Mouse (Mus musculus) embryonic facial prominence, embryonic 15.5 days (tissue): ENCODE data around the gene Cog7. TPM values are rescaled to one million over a fixed set of nuclear protein-coding genes. Genes with fewer than 3 reads are reported as not detected.

Source experiments
- ATAC-seq: fragments of 200-750 bp; cut with Nextera tagmentation; 2 replicates; pipeline ENCODE4 v1.8.0; 2017; ENCODE audit warnings: low read depth, moderate TSS enrichment; ENCODE audit not compliant: insufficient number of reproducible peaks, low FRiP score, low TSS enrichment
- H3K27ac ChIP-seq: fragments of 300-500 bp; sonication (generic); replicated peaks from 2 replicates; pipeline ENCODE4 v1.5.1; 2015; ENCODE audit warnings: mild to moderate bottlenecking, inconsistent platforms
- H3K27me3 ChIP-seq: fragments of 300-500 bp; sonication (generic); 2 replicates; pipeline ENCODE4 v1.6.1; 2015; ENCODE audit warnings: inconsistent platforms
- H3K36me3 ChIP-seq: fragments of 300-500 bp; sonication (generic); 2 replicates; pipeline ENCODE4 v1.6.1; 2015; ENCODE audit warnings: mild to moderate bottlenecking, inconsistent platforms
- H3K4me1 ChIP-seq: fragments of 300-500 bp; sonication (generic); 2 replicates; pipeline ENCODE4 v1.6.1; 2015; ENCODE audit warnings: inconsistent platforms
- H3K4me2 ChIP-seq: fragments of 300-500 bp; sonication (generic); replicated peaks from 2 replicates; pipeline ENCODE4 v1.6.1; 2015; ENCODE audit warnings: mild to moderate bottlenecking, inconsistent platforms
- H3K4me3 ChIP-seq: fragments of 300-500 bp; sonication (generic); replicated peaks from 2 replicates; pipeline ENCODE4 v1.5.1; 2015; ENCODE audit warnings: mild to moderate bottlenecking, inconsistent platforms
- H3K9ac ChIP-seq: fragments of 300-500 bp; sonication (generic); 2 replicates; pipeline ENCODE4 v1.6.1; 2015; ENCODE audit warnings: inconsistent platforms
- H3K9me3 ChIP-seq: fragments of 300-500 bp; sonication (generic); replicated peaks from 2 replicates; pipeline ENCODE4 v1.6.1; 2016; ENCODE audit warnings: inconsistent platforms
- WGBS: fragments of 180-500 bp; shearing (Covaris S2); methylation state at CpG from one replicate; pipeline ENCODE4 v1.1.7; 2015; 5-methylcytosine and 5-hydroxymethylcytosine counted together
- polyA plus RNA-seq: library from polyadenylated mRNA; unstranded; fragments of >200 nt; fragmentation: Nextera tagmentation; extraction: Ambion mirVana; gene quantifications from 2 replicates; pipeline ENCODE4 v1.2.1, GENCODE M21; 2015

Gene Cog7
- polyA plus RNA-seq, 1 experiment from 2014 or later: 24.4 TPM

DNA sequence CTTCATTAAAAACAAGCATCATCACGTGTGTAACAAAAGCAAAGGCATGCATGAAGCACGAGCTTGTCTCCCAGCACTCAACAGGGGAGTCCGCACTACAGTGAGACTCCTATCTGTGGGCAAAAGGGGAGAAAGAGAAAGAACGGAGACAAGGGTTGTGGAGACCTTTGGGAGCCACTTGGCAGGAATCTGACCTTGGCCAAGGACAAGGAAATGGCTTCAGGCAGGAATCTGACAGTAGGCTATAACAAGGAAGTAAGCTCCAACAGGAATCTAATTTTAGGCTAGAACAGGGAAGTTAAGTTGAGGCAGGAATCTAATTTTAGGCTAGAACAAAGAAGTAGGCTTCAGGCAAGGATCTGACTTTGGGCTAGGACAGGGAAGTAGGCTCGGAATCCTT is 14.4 kb upstream of the Cog7 start:
- no peaks in the 10 kb centered on the region for H3K4me1 ChIP-seq
- H3K27me3 ChIP-seq: no peaks in the 10 kb centered on the region
- WGBS: 86% methylated on average over 5 of the region's 5 CpGs

DNA sequence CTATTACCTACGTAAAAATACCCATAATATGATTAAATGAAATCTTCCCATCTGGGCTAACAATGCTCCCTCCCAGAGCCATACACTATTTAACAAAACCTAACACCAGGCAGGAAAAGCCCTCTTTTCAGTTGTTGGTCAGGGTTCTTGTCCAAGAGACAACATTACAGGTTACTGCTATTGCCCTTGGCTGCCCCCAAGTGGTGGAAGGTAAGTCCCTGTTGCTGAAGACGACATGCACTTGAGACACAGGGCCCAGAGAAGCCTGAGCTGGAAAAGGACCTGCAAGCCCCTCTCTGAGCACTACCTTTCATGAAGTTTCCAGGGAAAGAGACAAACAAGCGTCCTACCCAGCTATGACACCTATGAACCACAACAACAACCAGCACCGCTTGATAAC is 6.5 kb downstream of the Cog7 start:
- Histone ChIP-seq H3K9me3 (no peaks in the 10 kb centered on the region), H3K4me3 (no peak overlapping the region), H3K36me3 (peaks cover 34% of the 10 kb centered on the region), H3K4me2 (no peak overlapping the region), H3K27me3 (no peaks in the 10 kb centered on the region), H3K27ac (no peak overlapping the region), H3K4me1 (no peaks in the 10 kb centered on the region), H3K9ac (no peak overlapping the region)
- WGBS: 54% methylated on average over 4 of the region's 4 CpGs
- no peak for ATAC-seq

More for the DNA sequence above, 14.4 kb upstream of the Cog7 start:
- Histone ChIP-seq H3K4me3 (no peak overlapping the region), H3K9ac (no peak overlapping the region), H3K9me3 (no peaks in the 10 kb centered on the region), H3K36me3 (peaks cover 85% of the 10 kb centered on the region), H3K4me2 (no peak overlapping the region), H3K27ac (no peak overlapping the region)
- no peak for ATAC-seq

DNA sequence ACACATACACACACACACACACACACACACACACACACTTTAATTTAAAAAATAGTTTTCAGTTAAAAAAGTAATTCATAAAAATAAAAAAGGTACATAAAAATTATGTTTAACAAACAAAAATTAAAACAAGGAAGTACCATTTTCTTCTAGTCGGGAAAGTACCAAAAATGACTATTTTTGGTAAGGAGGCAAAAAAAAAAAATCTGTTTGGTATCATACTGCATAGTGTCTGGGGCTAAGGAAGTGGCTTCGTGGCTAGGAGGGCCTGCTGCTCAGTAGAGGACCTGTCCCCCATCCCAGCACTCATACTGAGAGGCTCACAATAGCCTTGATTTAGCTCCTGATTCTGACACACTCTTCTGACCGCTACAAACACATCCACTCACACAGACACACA is 9.8 kb downstream of the Cog7 start:
- Histone ChIP-seq H3K27me3 (no peaks in the 10 kb centered on the region), H3K4me1 (no peaks in the 10 kb centered on the region), H3K27ac (no peak overlapping the region), H3K9ac (no peak overlapping the region), H3K4me2 (no peak overlapping the region), H3K36me3 (peaks cover 28% of the 10 kb centered on the region), H3K9me3 (no peaks in the 10 kb centered on the region), H3K4me3 (no peak overlapping the region)
- ATAC-seq: no peak
- WGBS: 75% methylated on average over 3 of the region's 3 CpGs

DNA sequence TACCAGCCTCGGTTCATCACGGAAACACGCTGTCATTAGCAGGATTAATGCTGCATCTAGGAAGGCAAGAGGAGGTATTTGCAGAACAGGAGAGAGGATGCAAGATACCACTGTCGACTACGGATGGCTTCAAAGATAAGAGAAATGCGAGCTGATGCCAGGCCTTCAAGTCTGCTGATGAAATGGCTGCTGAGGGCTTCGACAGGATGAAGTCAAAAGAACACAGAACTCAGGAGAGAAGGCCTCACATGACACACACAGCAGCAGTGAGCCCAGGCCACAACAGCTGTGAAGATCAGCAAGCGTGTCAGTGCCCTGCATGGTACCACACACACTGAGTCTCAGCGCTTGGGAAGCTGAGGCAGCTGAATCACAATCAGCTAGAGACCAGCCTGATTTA is 11.3 kb downstream of the Cog7 start:
- H3K4me3 ChIP-seq: no peak overlapping the region
- no peak overlapping the region for H3K27ac ChIP-seq
- no peak for ATAC-seq
- H3K9me3 ChIP-seq: no peaks in the 10 kb centered on the region
- peaks cover 33% of the 10 kb centered on the region for H3K36me3 ChIP-seq
- H3K27me3 ChIP-seq: no peaks in the 10 kb centered on the region
- H3K4me1 ChIP-seq: no peaks in the 10 kb centered on the region
- H3K9ac ChIP-seq: no peak overlapping the region
- H3K4me2 ChIP-seq: no peak overlapping the region
- WGBS: 87% methylated on average over 9 of the region's 9 CpGs

DNA sequence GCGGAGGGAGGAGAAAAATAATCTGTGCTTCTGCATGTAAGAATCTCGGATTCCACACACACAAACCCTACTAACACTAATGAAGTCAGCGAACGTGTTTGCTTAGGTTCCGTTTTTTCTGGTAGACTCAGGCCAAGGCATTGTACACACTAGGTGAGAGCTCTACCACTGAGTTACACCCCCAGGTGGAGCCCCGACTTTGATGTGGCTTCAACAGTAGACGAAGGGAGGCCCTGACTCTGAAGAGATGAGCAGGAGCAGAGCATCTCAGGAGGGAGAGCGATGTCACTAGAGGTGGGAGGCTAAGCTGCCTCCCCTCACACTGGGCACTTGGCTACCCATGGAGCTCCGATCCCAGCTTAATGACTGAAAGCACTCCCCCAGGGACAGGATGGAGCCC is 12.7 kb downstream of the Cog7 start:
- ATAC-seq: no peak
- H3K4me1 ChIP-seq: no peaks in the 10 kb centered on the region
- no peaks in the 10 kb centered on the region for H3K9me3 ChIP-seq
- H3K4me3 ChIP-seq: no peak overlapping the region
- no peaks in the 10 kb centered on the region for H3K27me3 ChIP-seq
- WGBS: 77% methylated on average over 9 of the region's 9 CpGs
- peaks cover 34% of the 10 kb centered on the region for H3K36me3 ChIP-seq
- no peak overlapping the region for H3K9ac ChIP-seq
- H3K27ac ChIP-seq: no peak overlapping the region
- no peak overlapping the region for H3K4me2 ChIP-seq

DNA sequence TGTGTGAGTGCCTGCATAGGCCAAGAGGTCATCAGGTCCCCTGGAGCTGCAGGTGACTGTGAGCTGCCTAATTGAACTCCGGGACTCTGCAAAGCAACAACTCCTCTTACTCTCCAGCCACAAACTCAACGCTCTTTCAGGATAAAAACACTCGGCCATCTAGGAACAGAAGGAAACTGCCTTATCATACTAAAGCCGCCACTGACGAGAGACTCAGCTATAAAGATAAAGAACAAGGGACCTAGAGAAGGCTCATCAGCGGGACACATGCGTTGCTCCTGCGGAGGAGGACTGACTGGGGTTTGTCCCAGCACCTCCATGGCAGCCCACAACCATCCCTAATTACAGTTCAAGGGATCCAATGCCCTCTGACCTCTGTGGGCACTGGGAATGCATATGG is 13.3 kb downstream of the Cog7 start:
- 81% methylated on average over 8 of the region's 8 CpGs for whole genome bisulfite sequencing
- Histone ChIP-seq H3K4me2 (no peak overlapping the region), H3K4me3 (no peak overlapping the region), H3K27ac (no peak overlapping the region), H3K36me3 (peaks cover 29% of the 10 kb centered on the region), H3K9ac (no peak overlapping the region), H3K4me1 (no peaks in the 10 kb centered on the region), H3K9me3 (no peaks in the 10 kb centered on the region), H3K27me3 (no peaks in the 10 kb centered on the region)
- ATAC-seq: no peak

DNA sequence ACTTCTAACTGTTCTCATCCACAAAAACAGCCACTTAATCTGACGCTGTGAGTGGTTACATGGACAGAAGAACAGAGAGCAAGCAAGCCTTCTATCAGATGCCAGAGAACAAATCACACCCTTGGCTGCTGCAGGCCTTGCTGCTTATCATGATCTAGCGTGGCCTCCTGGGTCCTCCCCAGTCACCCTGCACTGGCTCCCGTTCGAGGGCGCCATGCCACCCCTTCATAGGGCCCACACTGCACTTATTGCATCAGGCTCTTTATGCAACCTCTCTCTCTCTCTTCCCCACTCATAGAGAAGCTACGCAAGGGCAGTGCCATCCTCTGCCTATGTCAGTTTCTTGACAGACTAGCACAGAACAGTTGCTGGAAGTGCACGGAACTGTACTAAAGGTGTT is 15.3 kb downstream of the Cog7 start:
- Histone ChIP-seq H3K36me3 (peaks cover 36% of the 10 kb centered on the region), H3K4me1 (no peaks in the 10 kb centered on the region), H3K4me3 (no peak overlapping the region), H3K4me2 (no peak overlapping the region), H3K27me3 (no peaks in the 10 kb centered on the region), H3K9me3 (no peaks in the 10 kb centered on the region), H3K9ac (no peak overlapping the region), H3K27ac (no peak overlapping the region)
- no peak for ATAC-seq
- 88% methylated on average over 7 of the region's 7 CpGs for WGBS

DNA sequence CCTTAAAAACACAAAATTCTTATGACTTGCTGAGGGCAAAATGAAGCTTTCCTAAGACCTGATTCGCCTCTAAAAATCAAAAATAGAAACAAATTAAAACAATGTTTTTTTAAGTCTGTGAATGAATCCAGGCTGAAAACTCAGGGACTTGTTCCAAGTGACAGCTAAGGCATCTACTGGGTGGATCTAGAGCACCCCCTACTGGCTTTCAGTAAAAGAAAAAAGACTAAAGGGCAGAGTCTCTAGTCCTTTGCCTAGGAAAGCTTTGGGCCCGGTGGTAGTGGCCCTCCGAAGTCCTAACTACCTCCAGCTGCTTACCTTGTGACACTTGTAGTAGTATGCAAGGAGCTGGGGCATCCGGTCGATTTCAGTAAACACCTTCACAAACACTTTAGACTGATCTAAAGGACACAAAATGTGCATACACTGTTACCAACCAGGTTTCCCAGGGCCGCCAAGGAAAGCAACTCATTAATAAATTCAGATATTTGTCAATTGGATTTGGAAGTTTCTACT is 17.6 kb downstream of the Cog7 start:
- peaks cover 37% of the 10 kb centered on the region for H3K36me3 ChIP-seq
- 53% methylated on average over 6 of the region's 6 CpGs for WGBS
- H3K4me2 ChIP-seq: no peak overlapping the region
- H3K4me1 ChIP-seq: no peaks in the 10 kb centered on the region
- no peaks in the 10 kb centered on the region for H3K9me3 ChIP-seq
- H3K9ac ChIP-seq: no peak overlapping the region
- H3K4me3 ChIP-seq: no peak overlapping the region
- no peak overlapping the region for H3K27ac ChIP-seq
- ATAC-seq: no peak
- no peaks in the 10 kb centered on the region for H3K27me3 ChIP-seq

DNA sequence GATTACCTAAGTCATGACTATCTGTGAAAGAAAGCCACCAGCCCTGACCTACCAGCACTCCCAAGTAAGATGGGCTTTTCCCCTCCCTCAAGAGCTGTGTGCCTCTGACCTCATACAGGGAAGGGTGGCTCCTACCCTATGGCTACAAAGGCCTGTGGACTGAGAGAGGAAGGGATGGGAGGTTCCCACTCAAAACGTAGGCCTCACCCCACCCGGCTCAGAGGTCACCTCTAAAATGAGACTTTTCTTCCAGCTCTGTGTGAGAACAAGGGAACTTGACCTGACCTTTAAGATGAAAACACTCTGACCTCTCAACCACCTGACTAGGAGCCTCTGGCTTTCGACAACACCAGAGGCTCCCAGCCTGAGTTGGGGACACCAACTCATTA is 18.9 kb downstream of the Cog7 start:
- Histone ChIP-seq H3K4me1 (no peaks in the 10 kb centered on the region), H3K27ac (no peak overlapping the region), H3K36me3 (peaks cover 37% of the 10 kb centered on the region), H3K4me2 (no peak overlapping the region), H3K9me3 (no peaks in the 10 kb centered on the region), H3K9ac (no peak overlapping the region), H3K4me3 (no peak overlapping the region), H3K27me3 (no peaks in the 10 kb centered on the region)
- ATAC-seq: no peak
- 82% methylated on average over 3 of the region's 3 CpGs for WGBS

DNA sequence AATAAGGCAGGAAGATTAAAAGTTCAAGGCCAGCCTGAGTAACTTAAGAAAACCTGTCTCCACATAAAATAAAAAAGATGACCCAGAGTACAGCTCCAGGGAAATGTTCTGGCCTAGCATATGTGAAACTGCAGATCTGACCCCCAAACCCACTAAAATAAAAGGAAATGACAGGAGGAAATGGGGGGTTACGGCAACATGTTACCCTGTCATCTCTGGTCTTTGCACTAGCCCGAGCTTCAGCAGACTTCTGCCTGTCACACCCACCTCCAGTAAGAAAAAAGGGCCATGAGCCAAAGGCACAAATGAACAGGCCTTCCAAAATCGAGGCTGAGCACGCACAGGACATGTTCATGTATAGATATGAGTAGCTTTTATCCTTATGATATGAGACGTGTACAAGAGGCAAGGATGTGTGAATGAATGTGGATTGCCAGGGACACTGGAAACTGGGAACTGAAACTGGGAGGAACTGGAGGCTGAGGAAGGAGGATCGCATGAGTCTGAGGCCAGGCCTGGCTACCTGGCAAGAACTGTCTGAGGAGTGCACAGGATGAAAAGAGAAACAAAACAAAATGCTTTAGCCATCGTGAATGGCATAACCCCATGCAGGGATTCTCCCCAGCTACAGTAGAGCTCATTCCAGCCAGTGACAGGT is 19.5 kb downstream of the Cog7 start:
- Histone ChIP-seq H3K27ac (no peak overlapping the region), H3K27me3 (no peaks in the 10 kb centered on the region), H3K4me1 (no peaks in the 10 kb centered on the region), H3K9ac (no peak overlapping the region), H3K4me3 (no peak overlapping the region), H3K36me3 (peaks cover 37% of the 10 kb centered on the region), H3K4me2 (no peak overlapping the region), H3K9me3 (no peaks in the 10 kb centered on the region)
- no peak for ATAC-seq
- 84% methylated on average over 7 of the region's 7 CpGs for WGBS

DNA sequence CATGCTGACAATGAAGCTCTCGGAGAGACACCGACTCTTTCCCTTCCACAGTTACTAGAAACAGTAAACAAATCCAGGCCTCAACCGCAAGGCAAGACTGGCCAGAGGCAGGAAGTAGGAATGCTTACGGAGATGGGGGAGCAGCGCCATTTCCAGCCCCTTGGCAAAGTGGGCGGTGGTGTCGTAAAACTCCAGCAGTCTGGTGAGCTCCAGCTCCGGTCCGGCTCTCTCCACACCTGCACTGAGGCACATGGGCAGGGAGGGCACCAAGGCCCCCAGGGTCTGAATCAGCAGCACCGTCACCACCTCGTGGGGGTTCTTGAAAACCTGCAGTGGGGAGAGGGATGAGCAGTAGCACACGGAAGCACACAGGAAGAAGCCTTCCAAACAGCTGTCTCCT is 25.7 kb downstream of the Cog7 start:
- 0 out of 2 replicates have a peak overlapping the region, but pooled peaks have one; percentile 24 for H3K27ac ChIP-seq
- H3K9ac ChIP-seq: no peak overlapping the region
- ATAC-seq: no peak
- H3K9me3 ChIP-seq: no peaks in the 10 kb centered on the region
- H3K36me3 ChIP-seq: peaks cover 34% of the 10 kb centered on the region
- H3K27me3 ChIP-seq: no peaks in the 10 kb centered on the region
- no peak overlapping the region for H3K4me2 ChIP-seq
- H3K4me1 ChIP-seq: peaks cover 7% of the 10 kb centered on the region; the same call in 1 of the 2 replicates
- no peak overlapping the region for H3K4me3 ChIP-seq
- 70% methylated on average over 12 of the region's 12 CpGs for WGBS
